Mouse (Mus musculus): ENCODE data around the gene Cltb. TPM values are rescaled to one million over a fixed set of nuclear protein-coding genes. Genes with fewer than 3 reads are reported as not detected.

Cltb gene
- polyA plus RNA-seq, 1 experiment from 2014 or later: 30.2 TPM

DNA sequence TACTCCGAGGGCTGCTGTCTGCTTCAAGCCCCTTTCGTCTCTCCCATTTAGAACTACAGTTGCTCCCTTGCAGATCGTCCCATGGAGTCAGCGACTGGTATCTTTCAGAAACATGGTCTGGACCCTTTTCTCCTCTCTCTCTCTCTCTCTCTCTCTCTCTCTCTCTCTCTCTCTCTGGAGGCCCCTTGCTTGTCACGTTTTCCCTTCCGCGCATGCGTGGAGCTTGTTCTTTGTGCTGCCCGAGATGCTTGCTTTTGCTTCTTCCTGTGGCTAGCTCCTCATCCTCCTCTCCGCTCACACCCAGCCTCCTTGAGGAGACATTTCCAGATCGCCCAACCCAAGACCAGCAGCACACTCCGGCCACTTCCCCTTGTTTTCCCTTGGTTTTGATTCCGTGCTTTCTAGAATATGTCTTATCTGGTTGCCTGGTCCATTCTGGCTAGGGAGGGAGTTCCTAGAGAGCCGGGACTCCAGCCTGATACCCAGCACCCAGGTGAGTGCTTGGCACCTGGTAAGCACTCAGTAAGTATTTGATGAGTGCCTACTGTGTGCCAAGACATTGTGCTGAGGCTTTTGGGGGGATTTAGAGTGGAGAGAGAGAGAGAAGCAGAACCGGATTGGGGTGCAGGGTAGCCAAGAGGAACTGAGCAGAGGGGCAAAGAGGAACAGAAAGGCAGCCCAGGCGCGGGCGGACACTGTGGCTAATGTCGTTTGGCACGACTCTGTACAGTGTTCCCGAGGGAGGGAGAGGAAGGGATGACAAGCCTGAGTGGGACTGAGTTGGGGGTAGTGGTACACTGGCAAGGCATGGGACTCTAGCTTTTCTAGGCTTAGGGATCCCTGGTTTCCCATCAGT lies 33.3 kb downstream of the Cltb start:
- no peaks in the 10 kb centered on the region for H3K9me3 ChIP-seq (ENCODE audit: low read length)
- WGBS (ENCODE audit: insufficient replicate concordance): 56% methylated on average over 21 of the region's 21 CpGs
- 0 out of 2 replicates have a peak overlapping the region, but pooled peaks have one; percentile 0 for H3K9ac ChIP-seq (replicated peaks)
- H3K36me3 ChIP-seq (replicated peaks; ENCODE audit: insufficient read depth, low read length): peaks cover 3% of the 10 kb centered on the region; the same call in 1 of the 2 replicates
- no peaks in the 10 kb centered on the region for H3K27me3 ChIP-seq (ENCODE audit: insufficient read depth, low read length)
- H3K27ac ChIP-seq (ENCODE audit: low read depth): peak overlapping the region; percentile 52; the same call in 1 of the 2 replicates
- no peak overlapping the region for H3K4me3 ChIP-seq (ENCODE audit: low read depth, low read length)
- H3K4me2 ChIP-seq (ENCODE audit: low read depth, low read length): peak overlapping the region; percentile 38; the same call in 1 of the 2 replicates
- no peak for TF ChIP-seq CTCF (IDR thresholded peaks at IDR 0.05; ENCODE audit: low read depth)
- TF ChIP-seq EP300 (IDR thresholded peaks at IDR 0.05; ENCODE audit: low read depth): no peak
- ATAC-seq: no peak
- peak; percentile 49 for DNase-seq
- peaks cover 19% of the 10 kb centered on the region for H3K4me1 ChIP-seq (ENCODE audit: insufficient read depth)

DNA sequence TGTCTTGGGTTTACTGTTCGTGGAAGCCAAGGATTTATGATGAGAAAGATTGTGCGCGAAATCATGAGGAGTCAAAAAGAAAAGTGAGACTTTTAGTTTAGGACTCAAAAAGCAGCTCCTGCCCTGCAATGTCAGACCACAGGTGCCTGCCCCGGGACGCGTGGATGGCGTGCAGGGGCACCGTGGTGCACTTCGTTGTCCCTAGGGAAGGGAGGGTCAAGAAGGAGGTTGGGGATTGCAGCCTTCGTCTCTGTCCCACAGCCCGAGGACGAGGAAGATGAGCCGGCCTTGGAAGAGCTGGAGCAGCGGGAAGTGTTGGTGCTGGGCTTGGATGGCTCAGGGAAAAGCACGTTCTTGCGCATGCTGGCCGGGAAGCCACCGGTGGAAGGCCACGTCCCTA lies 35.7 kb downstream of the Cltb start:
- no peaks in the 10 kb centered on the region for H3K27me3 ChIP-seq (ENCODE audit: insufficient read depth, low read length)
- peak overlapping the region; percentile 66 for H3K4me3 ChIP-seq (ENCODE audit: low read depth, low read length)
- DNase-seq: no peak
- peak overlapping the region; percentile 75 for H3K9ac ChIP-seq (replicated peaks)
- peak overlapping the region; percentile 79 for H3K4me2 ChIP-seq (ENCODE audit: low read depth, low read length)
- no peaks in the 10 kb centered on the region for H3K9me3 ChIP-seq (ENCODE audit: low read length)
- peak overlapping the region; percentile 25 for H3K27ac ChIP-seq (ENCODE audit: low read depth)
- H3K4me1 ChIP-seq (ENCODE audit: insufficient read depth): peaks cover 16% of the 10 kb centered on the region
- WGBS (ENCODE audit: insufficient replicate concordance): 4% methylated on average over 19 of the region's 19 CpGs
- TF ChIP-seq CTCF (IDR thresholded peaks at IDR 0.05; ENCODE audit: low read depth) (no peak), EP300 (IDR thresholded peaks at IDR 0.05; ENCODE audit: low read depth) (no peak)
- ATAC-seq: peak; percentile 20; the same call in 1 of the 2 replicates
- H3K36me3 ChIP-seq (replicated peaks; ENCODE audit: insufficient read depth, low read length): no peaks in the 10 kb centered on the region

DNA sequence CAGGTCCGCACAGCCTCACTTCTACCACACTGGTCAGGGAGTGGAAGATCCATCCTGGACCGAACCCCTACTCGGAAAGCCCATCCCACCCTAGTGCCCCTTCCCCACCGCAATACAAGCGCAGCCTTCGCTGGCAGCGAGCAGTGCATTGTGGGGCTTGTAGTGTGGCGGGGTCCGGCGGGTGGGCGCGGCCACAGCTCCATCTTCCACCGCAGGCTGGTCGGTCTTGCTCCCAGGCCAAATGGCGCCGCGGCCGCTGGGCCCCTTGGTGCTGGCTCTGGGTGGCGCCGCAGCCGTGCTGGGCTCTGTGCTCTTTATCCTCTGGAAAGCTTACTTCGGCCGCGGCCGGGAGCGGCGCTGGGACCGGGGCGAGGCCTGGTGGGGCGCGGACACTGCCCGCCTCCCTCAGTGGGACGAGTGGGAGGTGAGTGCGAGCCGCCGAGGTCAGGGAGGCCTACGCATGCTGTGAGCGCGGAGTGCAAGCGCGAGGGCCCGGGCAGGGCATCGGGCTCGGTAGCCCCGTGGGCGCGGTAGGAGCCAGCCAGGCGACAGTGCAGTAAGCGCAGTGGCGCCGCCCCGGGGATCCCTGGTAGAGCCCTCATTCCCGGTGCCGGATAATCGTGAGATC lies 36.2 kb downstream of the Cltb start, which contains the start of gene Arl10:
Gene Arl10 (plus strand): TSS at position 162 of the 628 bp plus-strand sequence.
- WGBS (ENCODE audit: insufficient replicate concordance): under 1% methylated on average over 54 of the region's 55 CpGs
- H3K4me3 ChIP-seq (ENCODE audit: low read depth, low read length): peak within 1 kb of the TSS; percentile 66
- H3K9me3 ChIP-seq (ENCODE audit: low read length): no peaks in the 10 kb centered on the region
- no peaks in the 10 kb centered on the region for H3K27me3 ChIP-seq (ENCODE audit: insufficient read depth, low read length)
- peak within 1 kb of the TSS; percentile 25 for H3K27ac ChIP-seq (ENCODE audit: low read depth)
- peak within 1 kb of the TSS; percentile 75 for H3K9ac ChIP-seq (replicated peaks)
- DNase-seq (peak; percentile 73), ATAC-seq (peak; percentile 83)
- TF ChIP-seq CTCF (IDR thresholded peaks at IDR 0.05; ENCODE audit: low read depth) (peak; percentile 12; the same call in 1 of the 2 replicates), EP300 (IDR thresholded peaks at IDR 0.05; ENCODE audit: low read depth) (no peak)
- peaks cover 16% of the 10 kb centered on the region for H3K4me1 ChIP-seq (ENCODE audit: insufficient read depth)
- H3K36me3 ChIP-seq (replicated peaks; ENCODE audit: insufficient read depth, low read length): no peaks in the 10 kb centered on the region
- H3K4me2 ChIP-seq (ENCODE audit: low read depth, low read length): peak within 1 kb of the TSS; percentile 79

DNA sequence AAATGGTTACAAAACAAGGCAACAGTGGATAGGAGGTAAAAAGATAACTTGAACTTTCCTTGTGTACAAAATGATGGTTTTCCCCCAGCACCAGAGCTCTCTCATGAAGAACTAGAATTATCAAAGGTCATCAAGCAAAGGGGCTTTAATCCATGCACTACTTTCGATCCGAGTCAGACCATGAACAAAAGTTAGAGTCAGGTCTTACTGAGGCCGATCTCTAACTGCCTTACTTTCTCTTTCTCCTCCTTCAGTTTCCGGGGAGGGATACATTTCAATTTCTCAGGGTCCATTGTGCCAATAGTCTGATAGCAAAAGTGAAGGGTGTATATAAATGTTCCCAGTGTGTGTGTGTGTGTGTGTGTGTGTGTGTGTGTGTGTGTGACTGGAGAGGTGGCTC lies 38.5 kb downstream of the Cltb start:
- Histone ChIP-seq H3K36me3 (replicated peaks; ENCODE audit: insufficient read depth, low read length) (no peaks in the 10 kb centered on the region), H3K9ac (replicated peaks) (no peak overlapping the region), H3K27me3 (ENCODE audit: insufficient read depth, low read length) (no peaks in the 10 kb centered on the region), H3K9me3 (ENCODE audit: low read length) (no peaks in the 10 kb centered on the region), H3K4me1 (ENCODE audit: insufficient read depth) (peaks cover 11% of the 10 kb centered on the region), H3K4me3 (ENCODE audit: low read depth, low read length) (no peak overlapping the region), H3K27ac (ENCODE audit: low read depth) (no peak overlapping the region), H3K4me2 (ENCODE audit: low read depth, low read length) (no peak overlapping the region)
- DNase-seq (no peak), ATAC-seq (no peak)
- no peak for TF ChIP-seq EP300 (IDR thresholded peaks at IDR 0.05; ENCODE audit: low read depth)
- TF ChIP-seq CTCF (IDR thresholded peaks at IDR 0.05; ENCODE audit: low read depth): no peak
- WGBS (ENCODE audit: insufficient replicate concordance): 86% methylated on average over 4 of the region's 4 CpGs

DNA sequence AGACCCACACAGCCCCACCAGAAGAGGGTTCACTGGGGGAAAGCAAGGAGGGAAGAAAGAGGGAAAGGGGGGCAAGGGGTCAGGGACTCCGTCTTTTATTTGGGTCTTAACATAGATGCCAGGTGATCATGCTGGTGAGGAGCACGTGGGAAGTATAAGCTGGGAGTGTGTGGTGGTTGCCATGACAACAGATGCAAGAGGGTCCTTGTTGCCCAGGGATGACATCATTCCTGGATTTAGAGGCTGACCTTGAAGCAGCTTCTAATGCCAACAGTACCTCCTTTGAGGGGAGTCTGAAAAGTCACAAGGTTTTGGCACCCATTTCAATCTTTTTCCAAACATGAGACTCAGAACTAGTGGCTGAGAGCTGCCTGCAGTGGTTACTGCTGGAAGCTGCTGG lies 39.5 kb downstream of the Cltb start:
- no peaks in the 10 kb centered on the region for H3K9me3 ChIP-seq (ENCODE audit: low read length)
- no peaks in the 10 kb centered on the region for H3K36me3 ChIP-seq (replicated peaks; ENCODE audit: insufficient read depth, low read length)
- H3K9ac ChIP-seq (replicated peaks): no peak overlapping the region
- no peak overlapping the region for H3K4me3 ChIP-seq (ENCODE audit: low read depth, low read length)
- 59% methylated on average over 2 of the region's 2 CpGs for WGBS (ENCODE audit: insufficient replicate concordance)
- peaks cover 11% of the 10 kb centered on the region for H3K4me1 ChIP-seq (ENCODE audit: insufficient read depth)
- H3K27ac ChIP-seq (ENCODE audit: low read depth): no peak overlapping the region
- ATAC-seq (no peak), DNase-seq (no peak)
- no peaks in the 10 kb centered on the region for H3K27me3 ChIP-seq (ENCODE audit: insufficient read depth, low read length)
- TF ChIP-seq EP300 (IDR thresholded peaks at IDR 0.05; ENCODE audit: low read depth): no peak
- no peak for TF ChIP-seq CTCF (IDR thresholded peaks at IDR 0.05; ENCODE audit: low read depth)
- H3K4me2 ChIP-seq (ENCODE audit: low read depth, low read length): no peak overlapping the region

DNA sequence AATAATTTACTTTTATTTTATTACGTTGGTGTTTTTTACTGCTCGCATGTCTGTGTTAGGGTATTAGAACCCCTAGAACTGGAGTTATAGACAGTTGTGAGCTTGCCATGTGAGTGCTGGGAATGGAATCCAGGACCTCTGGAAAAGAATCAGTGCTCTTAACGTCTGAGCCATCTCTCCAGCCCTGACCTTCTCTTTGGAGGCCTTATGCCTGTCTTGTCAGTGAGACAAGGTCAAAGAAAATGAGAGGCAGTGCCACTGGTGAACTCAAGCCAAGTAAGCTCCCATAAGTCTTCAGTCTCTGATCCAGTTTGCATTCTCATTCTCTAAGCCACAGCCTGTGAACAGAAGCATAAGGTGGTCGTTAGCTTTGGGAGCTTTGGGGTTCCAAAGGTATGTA lies 40.4 kb downstream of the Cltb start:
- H3K36me3 ChIP-seq (replicated peaks; ENCODE audit: insufficient read depth, low read length): no peaks in the 10 kb centered on the region
- H3K9ac ChIP-seq (replicated peaks): no peak overlapping the region
- H3K9me3 ChIP-seq (ENCODE audit: low read length): no peaks in the 10 kb centered on the region
- DNase-seq: no peak
- no peak for ATAC-seq
- WGBS (ENCODE audit: insufficient replicate concordance): 73% methylated on average over 4 of the region's 4 CpGs
- no peaks in the 10 kb centered on the region for H3K27me3 ChIP-seq (ENCODE audit: insufficient read depth, low read length)
- H3K4me1 ChIP-seq (ENCODE audit: insufficient read depth): peaks cover 9% of the 10 kb centered on the region
- TF ChIP-seq EP300 (IDR thresholded peaks at IDR 0.05; ENCODE audit: low read depth) (no peak), CTCF (IDR thresholded peaks at IDR 0.05; ENCODE audit: low read depth) (no peak)
- no peak overlapping the region for H3K4me2 ChIP-seq (ENCODE audit: low read depth, low read length)
- H3K4me3 ChIP-seq (ENCODE audit: low read depth, low read length): no peak overlapping the region
- H3K27ac ChIP-seq (ENCODE audit: low read depth): no peak overlapping the region

Measured in liver, postnatal 0 days (tissue).